Mouse (Mus musculus): Measurements from ENCODE around the gene Iqca. TPM values are rescaled to one million over a fixed set of nuclear protein-coding genes. Genes with fewer than 3 reads are reported as not detected.

Iqca gene
- total RNA-seq (2021) = not detected
- long read RNA-seq, experiment 1 = 0 reads
- long read RNA-seq, experiment 2 = 0 reads

- peak; percentile 66 for DNase-seq (ENCODE audit: low spot score)
Measured at GRCm38 (mm10) chr1:90153099-90153744, at the start of gene Iqca. Iqca (minus strand) TSS chr1:90153401.

GRCm38 (mm10) chr1:90202207-90202978 is 49.2 kb upstream of the Iqca start:
- peak; percentile 88 for DNase-seq (ENCODE audit: low spot score)

GRCm38 (mm10) chr1:90201655-90202054 is 48.5 kb upstream of the Iqca start:
- DNase-seq (ENCODE audit: low spot score) = no peak

- DNase-seq (ENCODE audit: low spot score) = no peak
Measured at GRCm38 (mm10) chr1:90201246-90201645, 48.0 kb upstream of the Iqca start.

GRCm38 (mm10) chr1:90189046-90189445 is 35.8 kb upstream of the Iqca start:
- no peak for DNase-seq (ENCODE audit: low spot score)

- no peak for DNase-seq (ENCODE audit: low spot score)
Measured at GRCm38 (mm10) chr1:90186874-90187273, 33.7 kb upstream of the Iqca start.

- DNase-seq (ENCODE audit: low spot score) = no peak
Measured at GRCm38 (mm10) chr1:90186173-90186572, 33.0 kb upstream of the Iqca start.

- DNase-seq (ENCODE audit: low spot score) = no peak
Measured at GRCm38 (mm10) chr1:90183602-90184001, 30.4 kb upstream of the Iqca start.

GRCm38 (mm10) chr1:90182521-90182920 is 29.3 kb upstream of the Iqca start:
- no peak for DNase-seq (ENCODE audit: low spot score)

- no peak for DNase-seq (ENCODE audit: low spot score)
Measured at GRCm38 (mm10) chr1:90180966-90181699, 27.9 kb upstream of the Iqca start.

- no peak for DNase-seq (ENCODE audit: low spot score)
Measured at GRCm38 (mm10) chr1:90180479-90180878, 27.3 kb upstream of the Iqca start.

- no peak for DNase-seq (ENCODE audit: low spot score)
Measured at GRCm38 (mm10) chr1:90177978-90178377, 24.8 kb upstream of the Iqca start.

- DNase-seq (ENCODE audit: low spot score) = no peak
Measured at GRCm38 (mm10) chr1:90177565-90177964, 24.4 kb upstream of the Iqca start.

- peak; percentile 55 for DNase-seq (ENCODE audit: low spot score)
Measured at GRCm38 (mm10) chr1:90176223-90176622, 23.0 kb upstream of the Iqca start.

- DNase-seq (ENCODE audit: low spot score) = no peak
Measured at GRCm38 (mm10) chr1:90174338-90174737, 21.1 kb upstream of the Iqca start.

- DNase-seq (ENCODE audit: low spot score) = no peak
Measured at GRCm38 (mm10) chr1:90164319-90164718, 11.1 kb upstream of the Iqca start.

GRCm38 (mm10) chr1:90163161-90163560 is 10.0 kb upstream of the Iqca start:
- DNase-seq (ENCODE audit: low spot score) = no peak

- no peak for DNase-seq (ENCODE audit: low spot score)
Measured at GRCm38 (mm10) chr1:90162379-90162857, 9.2 kb upstream of the Iqca start.

GRCm38 (mm10) chr1:90161623-90162022 is 8.4 kb upstream of the Iqca start:
- DNase-seq (ENCODE audit: low spot score) = no peak

GRCm38 (mm10) chr1:90159927-90160326 is 6.7 kb upstream of the Iqca start:
- no peak for DNase-seq (ENCODE audit: low spot score)

GRCm38 (mm10) chr1:90156589-90156988 is 3.4 kb upstream of the Iqca start:
- DNase-seq (ENCODE audit: low spot score) = no peak

- DNase-seq (ENCODE audit: low spot score) = no peak
Measured at GRCm38 (mm10) chr1:90153787-90154186, 586 bp upstream of the Iqca start.
